Mouse (Mus musculus) forebrain, embryonic 15.5 days (tissue): Measurements from ENCODE around the gene Drc3. TPM values are rescaled to one million over a fixed set of nuclear protein-coding genes. Genes with fewer than 3 reads are reported as not detected.
"Not testable (repeated sequence)": the region's sequence is repeated elsewhere in the genome, so short reads cannot be mapped to it uniquely, and the experiment has no call there.

Experiments
- ATAC-seq: fragments of 200-750 bp; cut with Nextera tagmentation; replicated peaks from 2 replicates; pipeline ENCODE4 v1.8.0; 2017; ENCODE audit warnings: mild to moderate bottlenecking, moderate TSS enrichment, moderate library complexity
- H3K27ac ChIP-seq: fragments of 300-500 bp; sonication (generic); replicated peaks from 2 replicates; pipeline ENCODE4 v1.5.1; 2015; ENCODE audit warnings: mild to moderate bottlenecking, inconsistent platforms
- H3K27me3 ChIP-seq: fragments of 300-500 bp; sonication (generic); 2 replicates; pipeline ENCODE4 v1.6.1; 2015; ENCODE audit warnings: inconsistent platforms
- H3K36me3 ChIP-seq: fragments of 300-500 bp; sonication (generic); 2 replicates; pipeline ENCODE4 v1.6.1; 2015; ENCODE audit warnings: mild to moderate bottlenecking, inconsistent platforms
- H3K4me1 ChIP-seq: fragments of 300-500 bp; sonication (generic); 2 replicates; pipeline ENCODE4 v1.6.1; 2015; ENCODE audit warnings: inconsistent platforms
- H3K4me2 ChIP-seq: fragments of 300-500 bp; sonication (generic); replicated peaks from 2 replicates; pipeline ENCODE4 v1.6.1; 2015; ENCODE audit warnings: mild to moderate bottlenecking, inconsistent platforms
- H3K4me3 ChIP-seq: fragments of 300-500 bp; sonication (generic); 2 replicates; pipeline ENCODE4 v1.5.1; 2015; ENCODE audit warnings: mild to moderate bottlenecking, inconsistent platforms
- H3K9ac ChIP-seq: fragments of 300-500 bp; sonication (generic); replicated peaks from 2 replicates; pipeline ENCODE4 v1.6.1; 2015; ENCODE audit warnings: mild to moderate bottlenecking, inconsistent platforms
- H3K9me3 ChIP-seq: fragments of 300-500 bp; sonication (generic); 2 replicates; pipeline ENCODE4 v1.6.1; 2016; ENCODE audit warnings: inconsistent platforms
- WGBS: fragments of 180-500 bp; shearing (Covaris S2); methylation state at CpG from one replicate; pipeline ENCODE4 v1.1.7; 2015; ENCODE audit warnings: mixed read lengths; 5-methylcytosine and 5-hydroxymethylcytosine counted together
- polyA plus RNA-seq: library from polyadenylated mRNA; unstranded; fragments of >200 nt; fragmentation: Nextera tagmentation; extraction: Ambion mirVana; gene quantifications from 2 replicates; pipeline ENCODE4 v1.2.1, GENCODE M21; 2015

Gene Drc3
- polyA plus RNA-seq, 1 experiment from 2014 or later, result 7.3 TPM

DNA sequence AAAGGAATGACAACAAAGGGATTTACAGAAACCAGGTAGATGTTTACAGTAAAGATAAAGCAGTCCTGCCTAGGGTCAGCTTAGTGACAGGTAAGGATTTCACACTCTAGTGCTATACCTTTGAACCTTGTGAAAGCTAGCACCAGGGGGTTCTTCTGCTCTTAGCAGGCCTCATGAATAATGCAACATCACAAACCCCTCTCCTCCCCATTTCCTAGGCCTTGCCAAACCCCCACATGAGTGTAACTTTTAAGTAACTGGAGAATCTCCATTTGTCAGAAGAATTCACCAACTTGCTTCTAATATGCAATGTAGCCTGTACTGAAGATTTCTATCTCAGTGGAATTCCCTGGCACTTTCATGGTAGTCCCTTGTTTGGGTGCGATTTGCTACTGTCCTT lies 86.5 kb downstream of the Drc3 start:
- H3K4me2 ChIP-seq, H3K27ac ChIP-seq, H3K4me3 ChIP-seq, H3K27me3 ChIP-seq, H3K4me1 ChIP-seq, H3K9me3 ChIP-seq, ATAC-seq, H3K9ac ChIP-seq: not testable (repeated sequence)
- WGBS, result 26% methylated on average over 1 of the region's 1 CpGs
- H3K36me3 ChIP-seq, result peaks cover 74% of the 10 kb centered on the region

DNA sequence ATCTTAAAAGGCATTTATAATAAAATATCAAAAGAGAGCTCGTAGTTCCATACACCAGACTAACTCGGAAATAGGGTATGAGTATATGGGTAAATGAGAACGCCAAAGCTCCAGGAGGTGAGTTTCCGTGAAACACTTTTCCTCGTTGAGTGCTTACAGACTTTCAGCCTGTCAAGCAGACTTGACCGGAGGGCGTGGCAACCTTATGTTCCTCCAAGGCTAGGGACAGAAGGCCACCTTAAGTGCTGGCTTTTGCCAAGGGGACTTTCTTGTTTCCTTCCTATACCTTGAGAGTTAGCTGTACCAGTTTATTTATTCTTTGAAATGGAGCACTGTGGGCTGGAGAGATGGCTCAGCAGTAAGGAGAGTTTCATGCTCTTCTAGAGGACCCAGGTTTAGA lies 87.0 kb downstream of the Drc3 start:
- H3K9me3 ChIP-seq, result no peaks in the 10 kb centered on the region
- H3K9ac ChIP-seq, result no peak overlapping the region
- H3K4me3 ChIP-seq, result no peak overlapping the region
- H3K4me1 ChIP-seq, result no peaks in the 10 kb centered on the region
- H3K4me2 ChIP-seq, result no peak overlapping the region
- no peaks in the 10 kb centered on the region for H3K27me3 ChIP-seq
- H3K36me3 ChIP-seq, result peaks cover 69% of the 10 kb centered on the region
- no peak overlapping the region for H3K27ac ChIP-seq
- WGBS, result 46% methylated on average over 7 of the region's 7 CpGs
- no peak for ATAC-seq

DNA sequence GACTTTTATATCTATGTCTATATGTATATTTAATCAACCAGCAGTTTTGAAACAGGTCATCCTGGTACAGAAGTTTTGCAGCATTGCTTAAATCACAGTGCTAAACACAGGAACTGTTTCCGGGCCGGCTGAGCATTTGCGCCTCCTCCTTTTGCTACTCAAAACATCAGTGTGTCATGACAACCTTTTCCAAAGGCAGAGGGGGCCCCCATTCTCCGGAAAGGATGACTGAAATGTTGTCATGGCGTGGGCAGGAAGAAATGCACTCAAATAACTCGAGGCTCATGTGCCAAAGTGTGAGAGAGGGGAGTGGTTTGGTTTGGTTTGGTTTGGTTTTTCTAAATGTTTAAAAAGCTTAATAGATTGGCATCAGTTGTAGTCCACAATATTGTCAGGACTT lies 89.8 kb downstream of the Drc3 start:
- no peaks in the 10 kb centered on the region for H3K27me3 ChIP-seq
- no peaks in the 10 kb centered on the region for H3K4me1 ChIP-seq
- no peak overlapping the region for H3K4me3 ChIP-seq
- H3K27ac ChIP-seq, result no peak overlapping the region
- H3K9me3 ChIP-seq, result no peaks in the 10 kb centered on the region
- peaks cover 49% of the 10 kb centered on the region for H3K36me3 ChIP-seq
- 85% methylated on average over 6 of the region's 6 CpGs for WGBS
- no peak overlapping the region for H3K9ac ChIP-seq
- no peak overlapping the region for H3K4me2 ChIP-seq
- ATAC-seq, result no peak

Other genes starting within 250 kb of the Drc3 start
- 31.9 and 34.2 TPM in 2 replicates for gene Rai1, start 248.3 kb upstream of the Drc3 start, polyA plus RNA-seq
- 48.2 and 52.7 TPM in 2 replicates for gene Srebf1, start 130.7 kb upstream of the Drc3 start, polyA plus RNA-seq
- 47.9 and 48.7 TPM in 2 replicates for gene Tom1l2, start 424 bp upstream of the Drc3 start, polyA plus RNA-seq
- 27.0 and 27.8 TPM in 2 replicates for gene Gid4, start 63.8 kb downstream of the Drc3 start, polyA plus RNA-seq
- 49.8 and 49.9 TPM in 2 replicates for gene Atpaf2, start 65.1 kb downstream of the Drc3 start, polyA plus RNA-seq
- gene Drg2, start 101.3 kb downstream of the Drc3 start, polyA plus RNA-seq, result 100 and 106 TPM in 2 replicates
- 0.05 TPM in 1 of 2 replicates, not detected in the other for gene Myo15, start 116.0 kb downstream of the Drc3 start, polyA plus RNA-seq
- 27.5 and 27.9 TPM in 2 replicates for gene Alkbh5, start 183.1 kb downstream of the Drc3 start, polyA plus RNA-seq